8 mouse cellular contexts compared by ENCODE assay signal in genomic region chr1:182520091-182520937, GRCm38 (mm10). TPM values are rescaled to one million over a fixed set of nuclear protein-coding genes. Genes with fewer than 3 reads are reported as not detected.
A peak's percentile ranks its signal among the peaks of the same experiment; 100 is the strongest.
DNase-seq lines count a peak whose midpoint lies in the region; ATAC-seq and TF ChIP-seq lines count a peak whose summit lies in the region.

No protein-coding gene starts in this region.

- H3K27me3 ChIP-seq in embryonic facial prominence, embryonic 11.5 days (ENCODE audit: control insufficient read depth, insufficient read depth, low read length), result no peaks in the 10 kb centered on the region
- no peaks in the 10 kb centered on the region for H3K27me3 ChIP-seq in limb, embryonic 14.5 days (ENCODE audit: control insufficient read depth, insufficient read depth, low read length)
- peaks cover 9% of the 10 kb centered on the region for H3K27me3 ChIP-seq in neural tube, embryonic 15.5 days (replicated peaks)

- H3K4me1 ChIP-seq in embryonic facial prominence, embryonic 11.5 days (ENCODE audit: control insufficient read depth, insufficient read depth, low read length), result no peaks in the 10 kb centered on the region; the same call in 1 of the 2 replicates
- H3K4me1 ChIP-seq in limb, embryonic 14.5 days (ENCODE audit: control insufficient read depth, insufficient read depth, low read length), result peaks cover 40% of the 10 kb centered on the region
- peaks cover 23% of the 10 kb centered on the region for H3K4me1 ChIP-seq in neural tube, embryonic 15.5 days

- intact Hi-C loops in heart, postnatal 10 days (cut with DNase I), result no loop called here

- peak overlapping the region; percentile 73 for H3K27ac ChIP-seq in embryonic facial prominence, embryonic 11.5 days (replicated peaks; ENCODE audit: low read depth, low read length)
- H3K27ac ChIP-seq in limb, embryonic 14.5 days (replicated peaks; ENCODE audit: low read depth, low read length), result peak overlapping the region; percentile 90
- H3K27ac ChIP-seq in neural tube, embryonic 15.5 days (replicated peaks), result peak overlapping the region; percentile 13; the same call in 1 of the 2 replicates

- no peak overlapping the region for H3K4me2 ChIP-seq in embryonic facial prominence, embryonic 11.5 days (ENCODE audit: low read depth, low read length)
- peak overlapping the region; percentile 41 for H3K4me2 ChIP-seq in limb, embryonic 14.5 days (replicated peaks; ENCODE audit: low read depth, low read length, severe bottlenecking)
- H3K4me2 ChIP-seq in neural tube, embryonic 15.5 days, result peak overlapping the region; percentile 1; the same call in 1 of the 2 replicates

- no peak overlapping the region for H3K4me3 ChIP-seq in embryonic facial prominence, embryonic 11.5 days (ENCODE audit: low read depth, low read length)
- peak overlapping the region; percentile 14 for H3K4me3 ChIP-seq in limb, embryonic 14.5 days (replicated peaks; ENCODE audit: low read length)
- no peak overlapping the region for H3K4me3 ChIP-seq in neural tube, embryonic 15.5 days (replicated peaks)

- H3K9me3 ChIP-seq in embryonic facial prominence, embryonic 11.5 days (replicated peaks; ENCODE audit: control insufficient read depth, low read length), result no peaks in the 10 kb centered on the region
- no peaks in the 10 kb centered on the region for H3K9me3 ChIP-seq in limb, embryonic 14.5 days (ENCODE audit: control insufficient read depth, low read length)
- H3K9me3 ChIP-seq in neural tube, embryonic 15.5 days (replicated peaks), result no peaks in the 10 kb centered on the region

- 11% methylated on average over 14 of the region's 14 CpGs for WGBS in embryonic facial prominence, embryonic 11.5 days
- 12% methylated on average over 14 of the region's 14 CpGs for WGBS in limb, embryonic 14.5 days
- 35% methylated on average over 14 of the region's 14 CpGs for WGBS in neural tube, embryonic 15.5 days

- no peaks in the 10 kb centered on the region for H3K36me3 ChIP-seq in embryonic facial prominence, embryonic 11.5 days (replicated peaks; ENCODE audit: control insufficient read depth, insufficient read depth, low read depth, low read length)
- H3K36me3 ChIP-seq in limb, embryonic 14.5 days (ENCODE audit: control insufficient read depth, insufficient read depth, low read length), result peaks cover 3% of the 10 kb centered on the region; the same call in 1 of the 2 replicates
- H3K36me3 ChIP-seq in neural tube, embryonic 15.5 days, result no peaks in the 10 kb centered on the region

- ATAC-seq in embryonic facial prominence, embryonic 11.5 days (replicated peaks; ENCODE audit: insufficient number of reproducible peaks, low FRiP score, low TSS enrichment, low read depth), result peak; percentile 31; the same call in 1 of the 2 replicates
- peak; percentile 86 for ATAC-seq in limb, embryonic 14.5 days (ENCODE audit: low FRiP score, low read depth)
- no peak for ATAC-seq in neural tube, embryonic 15.5 days (ENCODE audit: low FRiP score)

- no peak overlapping the region; the same call in 1 of the 2 replicates for H3K9ac ChIP-seq in embryonic facial prominence, embryonic 11.5 days (replicated peaks; ENCODE audit: low read length)
- H3K9ac ChIP-seq in limb, embryonic 14.5 days (ENCODE audit: low read depth, low read length, severe bottlenecking), result peak overlapping the region; percentile 25; the same call in 1 of the 2 replicates
- H3K9ac ChIP-seq in neural tube, embryonic 15.5 days (replicated peaks), result no peak overlapping the region

- peak; percentile 42 for DNase-seq in kidney, adult 11 months
- DNase-seq in kidney, adult 18-20 months, result no peak
- DNase-seq in embryonic facial prominence, embryonic 11.5 days (ENCODE audit: low spot score), result peak; percentile 76
- peak; percentile 87 to 88 for DNase-seq in heart, postnatal 10 days
- DNase-seq in limb, embryonic 14.5 days (ENCODE audit: low spot score), result peak; percentile 97
- DNase-seq in thymus, postnatal 36 days, result peak; percentile 70 to 77
- DNase-seq in layer of hippocampus, adult 8-10 months (ENCODE audit: low spot score in 2 of 2), result no peak

- TF ChIP-seq POLR2A in limb, embryonic 14.5 days (IDR thresholded peaks at IDR 0.05; ENCODE audit: borderline replicate concordance, extremely low read depth, insufficient read depth, insufficient read length), result no peak

RNA-seq across cellular contexts. Expression of gene Capn2, which starts 2.9 kb away (rescaled TPM):
- polyA plus RNA-seq in embryonic facial prominence, embryonic 11.5 days (2014; fragmentation: Nextera tagmentation; extraction: Ambion mirVana), result 80.8 and 89.1 TPM in 2 replicates
- 10 to 100 TPM; 87.8 to 91.2 TPM for total RNA-seq in heart, postnatal 10 days (2021)
- polyA plus RNA-seq in limb, embryonic 14.5 days (2012; rRNA removed), result 76.7 and 90.5 TPM in 2 replicates
- 119 and 126 TPM in 2 replicates for polyA plus RNA-seq in limb, embryonic 14.5 days (2014; fragmentation: Nextera tagmentation; extraction: Ambion mirVana)
- polyA plus RNA-seq in neural tube, embryonic 15.5 days (2015; fragmentation: Nextera tagmentation; extraction: Ambion mirVana), result 95.3 and 98.9 TPM in 2 replicates
- total RNA-seq in layer of hippocampus, adult 8-10 months (2022), result 10 to 100 TPM; 68.8 to 72.9 (median 71.6) TPM

RNA-seq across cellular contexts. Expression of gene Capn8, which starts 44.5 kb away (rescaled TPM):
- not detected in 2 replicates for polyA plus RNA-seq in embryonic facial prominence, embryonic 11.5 days (2014; fragmentation: Nextera tagmentation; extraction: Ambion mirVana)
- not detected for total RNA-seq in heart, postnatal 10 days (2021)
- 0.08 TPM in 2 replicates for polyA plus RNA-seq in limb, embryonic 14.5 days (2012; rRNA removed)
- polyA plus RNA-seq in limb, embryonic 14.5 days (2014; fragmentation: Nextera tagmentation; extraction: Ambion mirVana), result 0.08 TPM in 1 of 2 replicates, not detected in the other
- polyA plus RNA-seq in neural tube, embryonic 15.5 days (2015; fragmentation: Nextera tagmentation; extraction: Ambion mirVana), result 0.08 and 0.28 TPM in 2 replicates
- total RNA-seq in layer of hippocampus, adult 8-10 months (2022), result not detected

Comparison
In these comparisons a context has a peak if more than half of its experiments do, and no peak if none do; other contexts are left out.
1. DNase-seq: peak in kidney, adult 11 months (single experiment), embryonic facial prominence, embryonic 11.5 days (single experiment), heart, postnatal 10 days (2 of 2), limb, embryonic 14.5 days (single experiment) and thymus, postnatal 36 days (2 of 2); none in kidney, adult 18-20 months (single experiment) and layer of hippocampus, adult 8-10 months (0 of 2).
2. H3K27ac ChIP-seq: peak in every context shown above with its lines; median percentile 90 in limb, embryonic 14.5 days; 73 in embryonic facial prominence, embryonic 11.5 days; 13 in neural tube, embryonic 15.5 days.